33 mouse cellular contexts compared by ENCODE assay signal in genomic region chr9:56807990-56808389, GRCm38 (mm10). TPM values are rescaled to one million over a fixed set of nuclear protein-coding genes. Genes with fewer than 3 reads are reported as not detected.
"Had no signal": no experiment of that assay in that cellular context is flagged by ENCODE, and none has a peak within 500 bp of the region (broad histone marks: within the 10 kb centered on the region; RNA-seq: fewer than 3 reads in every experiment).

No protein-coding gene starts in this region.

- H3K4me1 ChIP-seq: embryonic facial prominence, embryonic 12.5 days; embryonic facial prominence, embryonic 15.5 days; forebrain, embryonic 10.5 days; forebrain, embryonic 12.5 days; forebrain, embryonic 13.5 days; forebrain, embryonic 15.5 days had no signal

- H3K4me2 ChIP-seq: embryonic facial prominence, embryonic 12.5 days; embryonic facial prominence, embryonic 13.5 days; embryonic facial prominence, embryonic 15.5 days; forebrain, embryonic 12.5 days; forebrain, embryonic 13.5 days; forebrain, embryonic 15.5 days had no signal

- H3K36me3 ChIP-seq: embryonic facial prominence, embryonic 10.5 days; embryonic facial prominence, embryonic 12.5 days; embryonic facial prominence, embryonic 13.5 days; embryonic facial prominence, embryonic 15.5 days; forebrain, embryonic 10.5 days; forebrain, embryonic 12.5 days; forebrain, embryonic 15.5 days had no signal

- H3K9me3 ChIP-seq: embryonic facial prominence, embryonic 13.5 days; embryonic facial prominence, embryonic 15.5 days; forebrain, embryonic 10.5 days; forebrain, embryonic 15.5 days had no signal

- H3K27me3 ChIP-seq: embryonic facial prominence, embryonic 12.5 days; embryonic facial prominence, embryonic 15.5 days; forebrain, embryonic 15.5 days had no signal

- H3K27ac ChIP-seq: embryonic facial prominence, embryonic 10.5 days; embryonic facial prominence, embryonic 12.5 days; embryonic facial prominence, embryonic 13.5 days; embryonic facial prominence, embryonic 15.5 days; forebrain, embryonic 10.5 days; forebrain, embryonic 12.5 days; forebrain, embryonic 13.5 days; forebrain, embryonic 15.5 days; gastrocnemius, adult 2 months; heart, adult 2 months had no signal

- H3K9ac ChIP-seq: embryonic facial prominence, embryonic 12.5 days; embryonic facial prominence, embryonic 13.5 days; embryonic facial prominence, embryonic 15.5 days; forebrain, embryonic 12.5 days; forebrain, embryonic 13.5 days; forebrain, embryonic 15.5 days; forebrain, postnatal 0 days had no signal

- DNase-seq: cerebellum, adult 9-10 months; cerebellum, adult 9-11 months; cerebellum, postnatal 10 days; cerebellum, postnatal 14 days; cerebellum, postnatal 25 days; cerebellum, postnatal 36 days; embryo, embryonic 11 days; forebrain, postnatal 0 days; gastrocnemius, adult 2 months; gastrocnemius, postnatal 10 days; gastrocnemius, postnatal 14 days; gastrocnemius, postnatal 25 days; gastrocnemius, postnatal 36 days; heart, adult 11 months; heart, adult 18-20 months; heart, adult 2 months had no signal

- ATAC-seq: forebrain, embryonic 13.5 days; forebrain, embryonic 14.5 days; forebrain, embryonic 15.5 days; forebrain, embryonic 16.5 days; forebrain, postnatal 0 days had no signal

- H3K4me3 ChIP-seq: embryonic facial prominence, embryonic 10.5 days; embryonic facial prominence, embryonic 12.5 days; embryonic facial prominence, embryonic 13.5 days; embryonic facial prominence, embryonic 15.5 days; erythroblast, embryonic 14.5 days; forebrain, embryonic 10.5 days; forebrain, embryonic 12.5 days; forebrain, embryonic 13.5 days; forebrain, embryonic 15.5 days; gastrocnemius, adult 2 months; heart, adult 2 months had no signal

RNA-seq across cellular contexts. Expression of gene Lingo1, which starts 11.7 kb away (rescaled TPM):
- total RNA-seq: common myeloid progenitor, adult 5-6 weeks; granulocyte monocyte progenitor cell, adult 5-6 weeks had no signal
- polyA plus RNA-seq: erythroblast, embryonic 14.5 days had no signal

RNA-seq across cellular contexts. Expression of gene Odf3l1, which starts 56.5 kb away (rescaled TPM):
- total RNA-seq: common myeloid progenitor, adult 5-6 weeks; forebrain, postnatal 0 days; gastrocnemius, adult 18-20 months; gastrocnemius, postnatal 36 days; granulocyte monocyte progenitor cell, adult 5-6 weeks; heart, adult 18-20 months; heart, adult 2 months; heart, adult 8-10 months had no signal
- polyA plus RNA-seq: embryonic facial prominence, embryonic 10.5 days; embryonic facial prominence, embryonic 11.5 days; erythroblast, embryonic 14.5 days; forebrain, embryonic 10.5 days; forebrain, embryonic 11.5 days; forebrain, embryonic 12.5 days; forebrain, embryonic 13.5 days; forebrain, embryonic 14.5 days; forebrain, embryonic 15.5 days; forebrain, embryonic 16.5 days had no signal

RNA-seq across cellular contexts. Expression of gene Cspg4, which starts 56.8 kb away (rescaled TPM):
- total RNA-seq: common myeloid progenitor, adult 5-6 weeks; granulocyte monocyte progenitor cell, adult 5-6 weeks had no signal
- polyA plus RNA-seq: erythroblast, embryonic 14.5 days had no signal
